Mouse (Mus musculus) thymus, postnatal 14 days (tissue): ENCODE results near the gene Macrod2.
"Not testable (repeated sequence)": the region's sequence is repeated elsewhere in the genome, so short reads cannot be mapped to it uniquely, and the experiment has no call there.

ENCODE experiments used
- DNase-seq: peaks from one replicate; pipeline ENCODE4 v3.0.0; 2021

Gene Macrod2

DNA sequence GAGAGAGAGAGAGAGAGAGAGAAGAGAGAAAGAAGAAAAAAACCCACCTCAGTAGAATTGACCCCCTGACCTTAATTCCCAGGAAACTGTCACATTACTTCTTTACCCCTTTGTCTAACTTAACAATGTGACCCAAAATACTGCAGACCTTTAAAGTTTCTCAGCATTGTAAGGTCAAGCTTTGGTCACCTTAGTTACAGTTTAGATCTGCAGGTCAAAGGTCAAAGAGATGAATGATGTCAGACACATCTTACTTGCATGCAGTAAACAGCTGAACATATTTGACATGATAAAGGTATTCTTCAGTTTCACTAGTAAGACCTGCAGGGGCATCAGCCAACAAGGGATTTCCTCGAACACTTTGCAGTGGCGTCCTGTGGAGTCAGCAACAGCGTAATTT, 309.0 kb downstream of the Macrod2 start:
- no peak for DNase-seq

DNA sequence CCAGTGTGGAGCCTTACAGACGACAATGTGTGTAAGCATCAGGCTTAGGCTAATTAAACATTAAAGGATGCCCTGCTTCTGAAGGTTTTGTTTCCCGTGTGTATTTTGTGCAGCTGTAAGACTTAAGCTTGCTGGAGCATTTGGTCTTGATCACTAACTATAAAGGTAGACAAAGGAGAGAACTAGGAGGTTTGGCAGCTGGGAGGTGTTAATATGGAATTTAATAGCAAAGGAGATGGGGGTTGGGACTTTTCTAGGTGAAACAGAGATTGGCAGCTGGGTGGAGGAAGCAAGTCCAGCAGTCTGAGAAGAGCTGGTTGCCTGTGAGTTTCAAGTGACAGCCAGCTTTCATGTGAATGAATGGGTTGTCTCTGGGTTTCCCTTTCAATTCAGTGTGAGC, 310.2 kb downstream of the Macrod2 start:
- no peak for DNase-seq

DNA sequence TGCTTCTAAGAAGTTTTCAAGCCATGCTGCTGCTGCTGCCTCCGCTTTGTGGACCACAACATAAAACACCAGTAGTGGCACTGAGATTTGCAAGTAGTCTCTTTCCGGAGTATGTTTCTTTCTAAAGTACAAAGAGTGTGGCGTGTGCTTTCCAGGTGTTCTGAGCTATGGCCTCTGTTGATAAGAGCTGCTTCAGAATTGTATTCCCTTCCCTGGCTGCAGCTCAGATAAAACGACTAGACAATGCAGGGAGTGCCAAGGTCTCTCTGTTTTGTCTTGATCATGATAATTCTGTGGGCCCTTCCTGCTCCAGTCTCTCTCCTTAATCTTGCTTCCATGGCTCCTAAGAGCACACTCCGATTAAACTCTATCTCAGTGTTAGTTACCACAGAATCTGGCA, 312.4 kb downstream of the Macrod2 start:
- DNase-seq = no peak

DNA sequence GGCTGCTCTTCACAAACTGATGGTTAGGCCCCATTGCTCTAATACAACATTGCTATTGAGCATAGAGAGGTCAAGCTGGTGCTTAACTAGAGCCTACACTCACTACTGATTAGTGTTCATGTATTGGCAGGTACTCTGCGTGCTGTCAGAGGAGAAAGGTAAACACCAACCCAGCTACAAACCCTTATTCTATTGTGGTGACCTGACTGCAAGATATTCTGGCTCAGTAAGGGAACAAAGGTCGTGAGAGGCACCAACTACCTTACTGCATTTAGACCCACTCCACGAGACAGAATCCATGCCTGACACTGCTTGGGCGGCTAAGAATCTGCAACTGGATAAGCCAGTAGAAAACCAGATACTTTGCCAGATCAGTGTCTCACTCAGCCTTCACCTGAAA, 320.7 kb downstream of the Macrod2 start:
- DNase-seq = no peak

DNA sequence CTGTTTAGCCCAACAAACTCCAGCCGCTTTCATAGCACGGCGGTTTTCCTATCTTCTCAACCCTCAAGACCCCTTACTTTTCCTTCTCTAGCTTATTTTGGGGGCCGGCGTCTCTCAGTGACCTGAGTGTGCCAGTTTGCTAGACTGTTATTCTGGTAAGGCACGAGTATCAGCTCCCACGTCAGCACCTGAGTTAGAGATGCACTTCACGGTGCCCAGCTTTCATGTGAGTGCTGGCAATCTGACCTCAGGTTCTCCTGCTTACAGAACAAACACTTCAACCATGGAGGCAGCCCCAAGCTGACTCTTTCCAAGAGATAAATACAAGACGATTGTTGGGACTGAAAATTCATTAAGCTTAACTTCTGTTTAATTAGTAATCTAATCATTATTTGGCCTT, 322.3 kb downstream of the Macrod2 start:
- no peak for DNase-seq

DNA sequence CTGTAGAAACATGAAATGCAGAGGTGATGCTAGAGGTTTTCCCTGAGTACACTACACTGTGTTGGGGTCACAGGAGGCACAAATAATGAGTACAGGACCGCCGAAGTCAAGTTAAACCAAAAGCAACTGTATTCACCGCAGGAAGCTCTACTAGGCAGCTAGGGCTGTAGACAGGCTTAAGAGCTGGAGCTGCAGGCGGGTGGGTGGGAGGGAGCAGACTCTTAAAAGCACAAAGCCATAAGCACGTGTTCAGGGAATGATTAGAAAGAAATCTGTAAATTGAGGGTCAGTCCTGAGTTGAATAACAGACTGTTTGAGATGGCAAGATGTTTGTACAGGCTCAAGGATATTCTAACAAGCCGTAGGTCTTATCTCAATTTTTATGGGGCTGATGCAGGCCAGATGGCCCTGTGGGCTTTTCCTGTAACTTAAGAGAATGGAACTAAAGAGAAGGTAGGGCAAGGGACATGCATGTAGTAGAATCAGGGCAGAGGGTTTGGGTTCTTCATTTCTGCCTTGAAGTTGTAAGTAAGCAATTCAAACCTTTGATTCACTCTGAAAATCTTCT, 337.6 kb downstream of the Macrod2 start:
- no peak for DNase-seq

DNA sequence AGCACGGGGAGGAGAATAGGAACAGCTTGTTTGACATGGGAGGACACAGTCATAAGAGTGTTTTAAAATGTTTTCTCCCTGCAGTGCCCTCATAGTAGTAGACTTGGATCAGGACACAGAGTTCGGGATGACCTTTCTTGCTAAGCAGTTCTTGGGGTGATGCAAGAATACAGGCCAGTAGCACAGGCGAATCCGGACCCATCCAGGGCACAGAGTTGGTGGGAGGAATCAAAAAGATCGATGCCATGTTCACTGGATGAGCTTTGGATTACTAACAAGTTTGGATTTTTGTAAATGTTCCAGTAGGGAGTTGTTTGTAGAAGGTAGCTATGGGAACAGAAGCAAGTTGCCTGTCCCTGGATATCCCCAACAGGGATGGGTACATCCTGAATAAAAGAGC, 345.4 kb downstream of the Macrod2 start:
- DNase-seq = no peak

DNA sequence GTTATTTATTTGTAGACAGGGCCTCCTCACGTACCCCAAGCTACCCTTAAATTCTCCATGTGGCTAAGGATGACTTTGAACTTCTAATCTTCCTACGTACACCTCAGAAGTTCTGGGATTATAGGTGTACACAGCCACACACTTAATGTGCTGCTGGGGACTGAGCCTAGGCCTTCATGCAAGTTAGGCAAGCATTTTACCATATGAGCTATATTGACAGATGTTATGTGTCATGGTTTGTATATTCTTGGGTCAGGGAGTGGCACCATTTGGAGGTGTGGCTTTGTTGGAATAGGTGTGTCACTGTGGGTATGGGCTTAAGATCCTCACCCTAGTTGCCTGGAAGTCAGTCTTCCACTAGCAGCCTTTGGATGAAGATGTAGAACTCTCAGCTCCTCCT, 347.8 kb downstream of the Macrod2 start:
- DNase-seq = not testable (repeated sequence)

DNA sequence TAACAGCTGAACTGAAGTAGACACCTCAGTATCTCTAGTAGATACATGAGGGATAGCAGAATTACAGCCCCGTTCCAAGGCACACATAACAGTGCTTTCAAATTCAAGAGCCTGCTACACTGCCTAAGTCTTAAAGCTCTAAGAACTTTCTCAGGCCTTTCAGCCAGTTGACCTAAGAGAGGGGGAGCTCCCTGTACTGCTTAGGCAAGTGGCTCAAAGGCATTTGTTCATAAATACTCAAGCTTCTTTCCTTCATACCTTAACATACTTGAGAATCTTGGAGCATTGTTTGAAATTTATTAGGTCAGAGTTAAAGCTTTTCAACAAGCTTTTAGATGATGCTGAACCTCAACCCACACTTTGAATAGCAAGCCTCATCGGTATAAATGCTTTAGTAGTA, 363.8 kb downstream of the Macrod2 start:
- DNase-seq = no peak

DNA sequence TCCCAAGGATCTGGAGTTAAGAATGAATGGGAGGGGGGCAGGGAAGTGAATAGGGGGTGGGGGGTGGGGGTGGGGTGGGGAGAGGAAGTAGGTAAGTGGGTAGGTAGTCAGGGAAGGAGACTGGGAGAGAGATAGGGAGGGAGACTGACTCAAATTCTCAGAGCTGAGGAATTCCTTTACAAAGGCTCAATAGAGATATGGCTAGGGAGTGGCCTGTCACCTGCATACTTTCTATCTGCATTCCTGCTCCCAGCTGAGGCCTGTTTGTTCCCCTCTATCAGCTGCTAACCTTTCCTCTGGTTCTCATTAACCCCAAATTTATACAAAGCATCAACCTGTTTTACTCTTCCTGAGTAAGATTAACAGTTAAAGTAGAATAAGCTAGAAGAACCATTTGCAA, 364.6 kb downstream of the Macrod2 start:
- no peak for DNase-seq

DNA sequence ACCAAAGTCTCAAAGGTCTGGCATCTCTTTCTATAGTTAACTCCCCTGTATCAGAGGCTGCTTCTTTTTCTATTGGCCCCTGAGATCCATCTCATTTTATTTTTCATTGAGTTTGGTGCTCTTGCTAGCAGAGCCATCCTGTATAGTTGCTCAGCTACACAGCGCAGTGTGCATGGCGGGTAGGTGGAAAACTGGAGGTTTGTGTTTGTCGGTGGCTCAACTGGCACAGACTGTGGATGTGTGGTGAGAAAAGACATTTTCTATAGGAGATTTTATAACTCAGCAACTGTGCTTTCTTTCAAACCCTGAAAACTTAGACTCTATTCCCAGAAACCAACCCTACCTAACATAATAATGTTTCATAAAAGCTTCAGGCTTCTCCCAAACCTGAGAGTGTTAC, 365.0 kb downstream of the Macrod2 start:
- no peak for DNase-seq

DNA sequence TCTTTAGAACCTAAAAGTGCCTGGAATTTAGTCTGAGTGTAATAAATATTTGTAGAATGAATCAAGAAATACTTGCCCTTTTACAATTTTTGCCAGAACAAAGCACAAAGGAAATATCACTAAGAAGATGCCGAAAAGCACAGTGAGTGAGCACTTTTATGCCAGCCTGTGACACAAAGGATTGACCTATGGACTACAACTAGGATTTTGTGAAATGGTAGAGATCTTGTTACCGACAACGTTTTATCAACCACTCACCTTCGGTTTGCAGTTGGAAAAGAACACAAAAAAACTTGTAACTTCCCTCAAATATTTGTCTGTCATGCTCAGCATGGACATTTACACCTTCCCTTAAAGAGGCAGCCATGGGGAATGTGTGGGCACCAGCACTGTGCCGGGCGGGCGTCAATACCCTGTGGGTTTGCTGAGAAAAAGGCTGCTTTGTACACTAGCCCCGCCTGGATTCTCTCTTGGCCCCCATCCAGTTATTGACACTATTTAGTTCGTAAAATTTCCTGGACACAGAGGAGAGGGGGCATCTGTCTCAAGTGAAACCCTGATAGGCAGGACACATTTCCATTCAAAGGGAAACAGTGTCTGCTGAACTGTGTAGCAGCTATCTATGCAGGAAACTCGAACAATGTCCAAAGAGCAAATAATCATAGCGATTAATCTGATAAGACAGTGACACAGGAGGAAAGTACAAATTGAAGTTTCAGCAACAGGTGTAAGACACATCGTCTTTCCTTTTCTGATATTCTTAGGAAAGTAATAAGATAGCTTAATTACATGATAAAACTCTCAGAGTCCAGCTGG, 368.2 kb downstream of the Macrod2 start:
- no peak for DNase-seq

DNA sequence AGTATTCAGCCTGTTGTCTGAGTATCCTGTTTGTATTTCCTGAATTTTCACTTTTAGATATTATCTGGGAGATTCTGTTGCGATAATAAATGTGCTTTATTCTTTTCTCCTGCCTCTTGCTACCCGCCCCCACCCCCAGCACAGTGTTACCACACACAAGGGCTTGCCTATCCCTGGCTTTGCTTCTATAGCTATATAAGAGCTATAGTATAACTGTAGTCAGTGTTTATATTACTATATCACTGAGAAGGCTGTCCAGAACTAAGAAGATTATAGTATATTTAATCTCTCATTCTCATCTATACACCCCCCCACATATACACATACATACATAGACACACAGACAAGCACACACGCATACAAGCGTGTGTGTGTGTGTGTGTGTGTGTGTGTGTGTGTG, 374.4 kb downstream of the Macrod2 start:
- DNase-seq = no peak

DNA sequence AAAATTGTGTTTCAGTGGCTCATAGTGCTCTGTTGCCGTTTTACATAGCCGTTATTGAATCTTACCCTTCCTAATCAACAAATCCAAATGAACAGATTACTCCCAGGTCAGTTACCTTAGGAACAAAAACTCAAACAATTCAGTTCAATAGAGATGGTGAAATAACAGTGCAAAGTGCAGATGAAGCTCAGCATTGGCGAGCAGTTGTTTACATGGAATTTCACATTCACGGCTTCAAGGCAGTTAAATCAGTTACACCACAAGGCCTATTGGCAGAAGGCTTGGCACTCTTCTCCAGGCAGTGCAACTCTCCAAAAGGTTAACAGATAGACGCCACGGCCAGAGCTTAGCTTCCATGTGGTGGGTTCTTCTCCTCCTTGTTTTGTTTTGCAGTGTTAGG, 377.7 kb downstream of the Macrod2 start:
- DNase-seq = no peak

DNA sequence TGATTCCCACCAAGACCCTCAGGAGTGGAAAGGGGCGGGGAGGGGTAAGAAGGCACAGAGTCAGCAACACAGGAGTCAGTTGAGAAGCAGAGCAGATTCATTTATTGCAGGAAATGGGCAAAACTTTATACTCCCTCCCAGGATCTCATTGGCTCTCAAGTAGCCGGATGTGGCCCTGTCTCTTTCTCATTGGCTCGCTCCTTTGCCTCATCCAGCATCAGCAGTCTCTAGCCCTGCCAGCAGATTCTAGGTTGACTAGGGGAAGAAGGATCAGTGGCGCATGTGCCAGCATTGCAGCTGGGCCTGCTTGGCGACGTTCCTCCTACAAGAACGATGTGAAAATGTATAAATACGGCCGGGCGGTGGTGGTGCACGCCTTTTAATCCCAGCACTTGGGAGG, 378.3 kb downstream of the Macrod2 start:
- DNase-seq = no peak

DNA sequence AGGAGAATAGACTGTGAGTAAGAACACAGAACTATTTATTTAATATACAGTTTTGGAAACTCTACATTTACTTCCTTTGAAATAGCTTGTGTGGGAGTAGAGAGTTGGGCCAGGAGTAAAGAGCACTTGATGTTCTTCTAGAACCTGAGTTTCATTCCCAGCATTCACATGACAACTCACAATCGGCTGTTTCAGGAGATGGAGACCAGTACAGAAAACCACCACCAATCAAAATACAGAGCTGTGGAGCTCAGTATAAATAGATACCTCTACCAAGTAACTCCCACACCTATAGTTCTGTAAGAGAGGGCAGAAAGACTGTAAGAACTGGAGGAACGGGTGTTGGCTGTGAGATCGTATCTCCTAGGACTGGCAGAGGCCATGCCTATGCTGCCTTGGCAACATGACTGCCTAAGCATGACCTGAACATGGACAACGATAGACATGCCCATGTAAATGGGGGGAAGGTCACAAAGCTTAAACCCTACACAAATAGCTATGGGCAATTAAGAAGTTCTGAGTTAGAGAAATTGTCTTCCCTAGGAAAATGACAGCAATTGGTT, 379.8 kb downstream of the Macrod2 start:
- no peak for DNase-seq

DNA sequence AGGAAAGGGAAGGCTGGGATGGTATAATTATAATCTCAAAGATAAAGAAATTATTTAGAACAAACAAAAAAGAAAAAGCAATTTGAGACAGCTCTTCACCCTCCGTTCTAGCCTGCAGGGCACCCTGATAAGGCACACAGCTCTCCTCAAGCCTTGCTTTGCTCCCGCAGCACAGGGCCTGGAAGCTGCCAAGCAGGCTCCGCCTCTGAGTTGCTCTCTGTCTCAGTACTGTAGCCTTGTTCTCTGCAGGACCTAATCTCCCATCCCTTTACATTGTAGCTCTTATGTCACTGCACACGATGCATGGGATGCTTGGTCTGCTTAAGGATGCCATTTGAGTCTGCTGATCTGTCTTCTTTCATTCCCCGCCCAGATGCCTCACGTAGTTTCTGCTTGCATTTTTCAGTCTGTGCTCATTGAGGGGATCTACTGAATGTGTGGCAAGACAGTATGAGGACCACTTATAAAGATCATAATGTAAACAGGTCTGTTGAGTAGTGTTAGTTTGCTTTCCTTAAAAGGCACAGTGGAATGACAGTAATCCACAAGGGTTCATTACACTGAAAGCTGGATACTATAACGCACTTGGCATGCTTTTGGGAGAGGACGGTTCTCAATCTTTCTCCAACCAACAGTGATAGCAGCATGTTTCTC, 380.5 kb downstream of the Macrod2 start:
- DNase-seq = no peak

DNA sequence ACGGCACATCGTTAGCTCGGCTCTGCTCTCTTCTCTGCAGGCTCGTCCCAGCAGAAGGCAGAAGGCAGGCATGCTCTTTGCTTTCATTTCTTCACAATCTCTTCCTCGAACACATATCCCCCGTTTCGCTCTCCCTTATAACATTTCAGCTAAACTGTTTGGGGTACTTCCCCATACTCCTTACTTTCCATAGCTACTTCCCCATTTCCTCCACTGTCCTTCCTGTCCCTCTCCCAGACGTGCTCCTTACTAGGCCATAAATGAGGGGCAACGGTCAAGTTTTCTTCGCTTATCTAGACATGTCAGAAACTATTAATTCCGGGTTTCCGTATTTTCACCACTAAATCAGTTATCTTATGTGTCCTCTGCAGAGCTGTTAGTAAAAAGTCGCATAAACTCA, 383.1 kb downstream of the Macrod2 start:
- no peak for DNase-seq

DNA sequence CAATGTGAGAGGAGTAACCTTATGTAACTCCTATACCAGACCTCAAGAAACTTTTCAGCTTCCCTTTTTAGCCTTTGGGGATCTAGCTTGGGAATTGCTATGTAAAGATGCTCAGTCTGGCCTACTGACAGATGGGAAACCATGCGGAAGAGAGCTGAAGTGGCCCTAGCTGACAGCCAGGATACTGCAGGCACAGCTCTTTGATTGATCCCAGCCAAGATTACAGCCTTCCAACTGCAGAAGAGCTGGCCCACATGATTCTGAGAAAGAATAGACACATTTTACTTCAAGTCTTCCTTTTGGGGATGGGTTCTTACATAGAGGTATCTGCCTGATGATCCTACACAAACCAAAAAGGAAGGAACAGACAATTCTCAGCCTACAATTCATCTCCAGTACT, 387.9 kb downstream of the Macrod2 start:
- no peak for DNase-seq

DNA sequence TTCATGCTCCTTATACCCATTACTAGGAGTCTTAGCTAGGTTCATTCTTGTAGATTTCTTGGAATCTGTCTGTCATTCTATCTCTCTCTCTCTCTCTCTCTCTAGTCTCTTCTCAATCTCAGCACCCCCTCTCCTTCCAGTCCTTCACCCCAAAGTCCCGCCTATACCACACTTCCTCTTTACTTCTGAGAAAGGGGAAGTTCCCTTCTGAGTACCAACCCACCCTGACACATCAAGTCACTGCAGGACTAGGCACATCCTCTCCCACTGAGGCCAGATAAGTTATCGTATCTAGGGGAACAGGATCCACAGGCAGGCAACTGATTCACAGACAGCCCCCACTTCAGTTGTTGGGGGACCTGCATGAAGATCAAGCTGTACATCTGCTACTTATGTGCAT, 389.5 kb downstream of the Macrod2 start:
- no peak for DNase-seq

DNA sequence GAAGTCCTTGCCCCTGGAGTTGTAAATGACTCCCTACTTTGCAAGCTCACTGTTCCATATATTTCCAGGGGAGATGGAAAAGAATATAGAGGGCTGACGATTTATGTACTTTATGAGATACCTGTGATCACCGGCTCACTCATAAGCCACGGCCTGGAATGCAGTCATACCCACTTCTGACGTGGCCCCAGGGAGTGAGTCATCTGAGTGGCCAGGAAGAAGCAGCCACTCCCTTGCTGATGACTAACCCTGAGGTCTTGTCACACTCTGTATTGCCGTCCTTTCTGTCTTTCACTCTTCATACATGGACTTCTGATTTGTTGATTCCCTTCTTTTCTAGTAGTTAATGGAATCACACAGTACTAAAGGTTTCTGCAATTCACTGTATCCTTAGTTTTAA, 395.3 kb downstream of the Macrod2 start:
- no peak for DNase-seq

DNA sequence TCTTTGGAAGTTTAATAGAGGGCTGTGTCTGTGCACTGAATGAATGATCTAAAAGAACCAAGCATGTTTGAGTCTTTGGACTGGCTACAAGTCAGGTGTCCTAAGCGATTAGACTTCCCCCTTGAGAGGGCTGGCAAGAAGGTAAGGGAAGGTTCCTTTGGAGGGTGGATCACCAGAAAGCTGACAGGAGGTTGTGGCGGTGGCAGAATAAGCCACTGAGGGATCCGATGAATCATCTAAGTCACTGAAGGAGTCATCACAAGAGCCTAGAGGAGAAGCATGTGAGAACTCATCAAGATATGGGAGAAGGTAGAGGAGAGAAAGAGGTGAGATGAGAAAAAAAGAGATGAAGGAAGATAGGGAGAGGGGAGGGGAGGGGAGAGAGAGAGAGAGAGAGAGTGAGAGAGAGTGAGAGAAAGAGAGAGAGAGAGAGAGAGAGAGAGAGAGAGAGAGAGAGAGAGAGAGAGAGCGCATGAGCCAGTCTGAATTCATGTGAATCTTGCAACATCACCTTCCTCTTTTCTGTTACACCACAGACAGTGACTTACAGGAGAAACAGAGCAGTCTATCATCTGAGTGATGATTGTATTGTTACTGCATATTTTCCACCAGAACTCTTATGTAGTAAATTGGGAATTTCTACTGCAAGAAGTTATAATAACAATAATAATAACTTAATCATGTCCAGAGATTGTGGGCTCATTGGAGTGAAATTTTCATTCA, 398.9 kb downstream of the Macrod2 start:
- no peak for DNase-seq

DNA sequence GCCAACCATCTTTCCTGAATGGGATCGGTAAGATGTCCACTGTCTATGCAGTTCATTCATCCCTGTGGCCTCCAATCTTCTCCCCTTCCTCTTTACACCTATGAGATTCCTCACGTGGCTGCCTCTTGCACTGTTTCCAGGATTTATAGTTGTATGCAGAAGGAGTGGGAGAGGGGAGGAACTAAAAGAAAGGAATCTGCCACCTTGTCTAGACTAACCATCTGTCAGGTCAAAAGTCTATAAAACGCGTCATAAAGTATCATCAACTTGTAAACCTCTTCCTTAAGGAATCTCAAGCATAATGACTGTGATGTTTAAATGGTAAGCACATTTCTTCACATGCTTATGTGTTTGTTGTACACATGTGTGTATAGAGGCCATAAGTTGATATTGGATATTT, 416.6 kb downstream of the Macrod2 start:
- DNase-seq = no peak
